Mouse (Mus musculus): ENCODE measurements around the gene Adamts18. TPM values are rescaled to one million over a fixed set of nuclear protein-coding genes. Genes with fewer than 3 reads are reported as not detected.

Adamts18 gene
- polyA plus RNA-seq, 1 experiment from 2014 or later, result 0.90 TPM

DNA sequence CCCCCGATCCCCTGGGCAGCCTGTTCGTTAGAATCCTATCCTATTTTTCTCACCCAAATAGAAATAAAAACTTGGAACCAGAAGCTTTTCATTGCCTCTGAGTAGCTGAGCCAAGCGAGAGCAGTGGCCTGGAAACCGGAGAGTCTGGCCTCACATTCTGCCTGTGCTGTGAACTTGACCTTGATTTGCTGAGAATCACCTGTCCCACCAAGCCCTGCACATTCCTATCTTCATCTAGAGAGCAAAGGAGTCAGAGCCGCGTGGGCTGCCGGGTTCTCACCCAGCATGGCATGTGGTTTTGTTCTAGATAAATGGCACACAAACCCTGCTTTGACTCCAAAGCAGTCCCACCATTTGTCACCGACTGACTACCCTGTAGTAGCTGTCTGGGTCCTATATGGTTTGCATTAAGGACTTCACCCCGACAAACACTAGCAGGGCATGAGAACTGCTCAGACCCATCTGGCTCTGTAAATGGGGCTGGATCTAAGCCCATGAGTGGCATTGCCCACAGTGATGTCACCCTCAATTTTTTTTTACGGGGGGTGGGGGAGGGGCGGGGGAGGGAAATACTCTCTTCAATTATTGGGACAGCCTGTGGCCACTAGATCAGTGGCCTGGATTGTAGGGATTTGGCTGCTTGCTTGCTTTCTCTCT is 175.8 kb downstream of the Adamts18 start:
- ATAC-seq (ENCODE audit: low FRiP score, low TSS enrichment), result no peak
- H3K9ac ChIP-seq (ENCODE audit: low read length), result no peak overlapping the region
- no peak overlapping the region for H3K4me3 ChIP-seq (ENCODE audit: low read depth, low read length)
- TF ChIP-seq CTCF (IDR thresholded peaks at IDR 0.05; ENCODE audit: low read depth) (no peak), EP300 (optimal IDR thresholded peaks at IDR 0.05) (no peak)
- H3K27me3 ChIP-seq (ENCODE audit: control insufficient read depth, insufficient read depth, low read length), result no peaks in the 10 kb centered on the region
- no peaks in the 10 kb centered on the region for H3K36me3 ChIP-seq (ENCODE audit: control insufficient read depth, insufficient read depth, low read length)
- WGBS, result 83% methylated on average over 11 of the region's 11 CpGs
- H3K27ac ChIP-seq (replicated peaks), result no peak overlapping the region
- H3K9me3 ChIP-seq (ENCODE audit: control insufficient read depth, low read length), result no peaks in the 10 kb centered on the region
- DNase-seq (ENCODE audit: low spot score), result no peak
- H3K4me2 ChIP-seq (replicated peaks; ENCODE audit: low read depth), result no peak overlapping the region
- no peaks in the 10 kb centered on the region for H3K4me1 ChIP-seq (replicated peaks; ENCODE audit: control insufficient read depth, insufficient read depth)

- Histone ChIP-seq H3K9me3 (ENCODE audit: control insufficient read depth, low read length) (no peaks in the 10 kb centered on the region), H3K4me2 (replicated peaks; ENCODE audit: low read depth) (no peak overlapping the region), H3K36me3 (ENCODE audit: control insufficient read depth, insufficient read depth, low read length) (no peaks in the 10 kb centered on the region), H3K9ac (ENCODE audit: low read length) (no peak overlapping the region), H3K4me1 (replicated peaks; ENCODE audit: control insufficient read depth, insufficient read depth) (no peaks in the 10 kb centered on the region), H3K27ac (replicated peaks) (no peak overlapping the region), H3K27me3 (ENCODE audit: control insufficient read depth, insufficient read depth, low read length) (no peaks in the 10 kb centered on the region), H3K4me3 (ENCODE audit: low read depth, low read length) (no peak overlapping the region)
- 77% methylated on average over 10 of the region's 10 CpGs for WGBS
- no peak for ATAC-seq (ENCODE audit: low FRiP score, low TSS enrichment)
- TF ChIP-seq EP300 (optimal IDR thresholded peaks at IDR 0.05), result no peak
- no peak for TF ChIP-seq CTCF (IDR thresholded peaks at IDR 0.05; ENCODE audit: low read depth)
- DNase-seq (ENCODE audit: low spot score), result no peak
Measured at GRCm38 (mm10) chr8:113669924-113670323, 178.6 kb downstream of the Adamts18 start.

DNA sequence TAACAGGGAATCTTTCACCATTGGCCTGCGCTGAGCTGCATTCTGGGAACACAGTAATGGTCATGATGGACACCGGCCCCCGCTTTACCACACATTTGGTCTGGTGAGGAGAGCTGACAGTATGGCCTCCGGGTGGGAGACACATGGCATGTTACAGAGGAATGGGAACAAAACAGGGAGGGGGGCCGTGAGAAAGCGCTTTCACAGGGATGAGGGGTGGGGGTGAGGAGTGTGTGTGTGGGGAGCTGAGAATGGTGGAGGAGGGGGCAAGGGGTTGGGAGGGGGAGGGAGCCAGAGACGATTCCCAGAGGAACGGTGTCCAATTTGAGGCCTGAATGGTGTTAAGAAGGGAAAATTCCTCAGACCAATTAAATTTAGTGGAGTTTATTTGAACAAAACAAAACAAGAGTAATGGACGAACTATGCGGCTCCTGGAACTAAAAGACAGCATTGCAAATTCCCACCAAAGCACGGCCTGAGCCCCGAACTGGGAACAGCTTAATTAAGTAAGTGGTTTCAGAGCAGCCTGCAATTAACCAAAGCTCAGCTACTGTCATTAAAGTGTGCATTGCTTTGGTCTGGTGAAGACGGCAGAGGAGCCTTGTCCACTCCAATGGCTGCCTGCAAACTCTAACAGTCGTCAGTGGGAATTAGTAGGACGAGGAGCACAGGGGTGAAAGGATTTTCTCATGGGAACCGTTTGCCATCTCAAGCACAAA is 181.7 kb downstream of the Adamts18 start:
- H3K4me2 ChIP-seq (replicated peaks; ENCODE audit: low read depth), result no peak overlapping the region
- 65% methylated on average over 16 of the region's 16 CpGs for WGBS
- no peak for ATAC-seq (ENCODE audit: low FRiP score, low TSS enrichment)

DNA sequence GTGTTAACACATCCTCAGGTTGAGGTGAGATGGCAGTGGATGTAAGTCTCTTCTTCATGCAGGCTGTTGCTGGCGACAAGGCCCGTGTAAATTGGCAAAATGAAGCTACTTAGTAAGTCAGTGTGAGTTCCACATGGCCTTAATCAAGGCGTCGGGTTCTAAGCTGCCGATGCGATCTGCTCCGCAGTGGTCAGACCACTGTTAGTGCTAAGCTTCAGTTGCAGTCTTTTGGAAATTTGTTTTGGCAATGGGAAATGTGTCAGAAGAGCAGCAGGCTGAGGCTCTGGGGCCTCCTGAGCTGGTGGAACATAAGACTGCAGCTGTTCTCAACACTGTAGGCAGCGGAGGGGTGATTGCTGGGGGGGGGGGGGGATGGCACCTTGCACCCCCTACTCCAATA is 182.6 kb downstream of the Adamts18 start:
- Histone ChIP-seq H3K27ac (replicated peaks) (no peak overlapping the region), H3K9me3 (ENCODE audit: control insufficient read depth, low read length) (no peaks in the 10 kb centered on the region), H3K27me3 (ENCODE audit: control insufficient read depth, insufficient read depth, low read length) (no peaks in the 10 kb centered on the region), H3K4me3 (ENCODE audit: low read depth, low read length) (no peak overlapping the region), H3K4me2 (replicated peaks; ENCODE audit: low read depth) (no peak overlapping the region), H3K9ac (ENCODE audit: low read length) (no peak overlapping the region), H3K36me3 (ENCODE audit: control insufficient read depth, insufficient read depth, low read length) (no peaks in the 10 kb centered on the region), H3K4me1 (replicated peaks; ENCODE audit: control insufficient read depth, insufficient read depth) (no peaks in the 10 kb centered on the region)
- 59% methylated on average over 8 of the region's 8 CpGs for WGBS
- DNase-seq (ENCODE audit: low spot score), result no peak
- TF ChIP-seq EP300 (optimal IDR thresholded peaks at IDR 0.05) (no peak), CTCF (IDR thresholded peaks at IDR 0.05; ENCODE audit: low read depth) (no peak)
- ATAC-seq (ENCODE audit: low FRiP score, low TSS enrichment), result no peak

More for the DNA sequence above, 181.7 kb downstream of the Adamts18 start:
- no peak overlapping the region for H3K9ac ChIP-seq (ENCODE audit: low read length)
- no peak overlapping the region for H3K27ac ChIP-seq (replicated peaks)
- H3K4me1 ChIP-seq (replicated peaks; ENCODE audit: control insufficient read depth, insufficient read depth), result no peaks in the 10 kb centered on the region
- no peak for DNase-seq (ENCODE audit: low spot score)
- H3K9me3 ChIP-seq (ENCODE audit: control insufficient read depth, low read length), result no peaks in the 10 kb centered on the region
- no peaks in the 10 kb centered on the region for H3K27me3 ChIP-seq (ENCODE audit: control insufficient read depth, insufficient read depth, low read length)
- no peaks in the 10 kb centered on the region for H3K36me3 ChIP-seq (ENCODE audit: control insufficient read depth, insufficient read depth, low read length)
- TF ChIP-seq EP300 (optimal IDR thresholded peaks at IDR 0.05), result no peak
- TF ChIP-seq CTCF (IDR thresholded peaks at IDR 0.05; ENCODE audit: low read depth), result no peak
- no peak overlapping the region for H3K4me3 ChIP-seq (ENCODE audit: low read depth, low read length)

DNA sequence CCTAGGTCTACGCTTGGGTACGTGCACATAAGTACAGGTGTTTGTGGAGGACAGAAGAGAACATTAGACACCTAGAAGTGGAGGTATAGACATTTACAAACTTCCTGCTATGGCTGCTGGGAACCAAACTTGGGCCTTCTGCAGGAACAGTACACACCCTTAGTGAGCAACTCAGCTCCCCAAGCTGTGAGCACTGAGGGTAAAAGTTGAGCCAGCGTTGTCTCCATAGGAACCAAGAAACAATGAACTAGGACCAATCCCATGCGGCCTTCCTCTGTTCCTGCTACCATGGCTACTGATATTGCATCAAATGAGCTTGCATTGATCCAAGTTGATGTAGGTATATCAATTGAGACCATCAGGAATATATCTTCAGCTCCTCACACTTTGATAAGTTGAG is 183.5 kb downstream of the Adamts18 start:
- H3K4me2 ChIP-seq (replicated peaks; ENCODE audit: low read depth), result no peak overlapping the region
- 73% methylated on average over 4 of the region's 4 CpGs for WGBS
- H3K9me3 ChIP-seq (ENCODE audit: control insufficient read depth, low read length), result no peaks in the 10 kb centered on the region
- H3K27ac ChIP-seq (replicated peaks), result no peak overlapping the region
- H3K4me3 ChIP-seq (ENCODE audit: low read depth, low read length), result no peak overlapping the region
- H3K9ac ChIP-seq (ENCODE audit: low read length), result no peak overlapping the region
- no peak for TF ChIP-seq CTCF (IDR thresholded peaks at IDR 0.05; ENCODE audit: low read depth)
- TF ChIP-seq EP300 (optimal IDR thresholded peaks at IDR 0.05), result no peak
- ATAC-seq (ENCODE audit: low FRiP score, low TSS enrichment), result no peak
- no peaks in the 10 kb centered on the region for H3K27me3 ChIP-seq (ENCODE audit: control insufficient read depth, insufficient read depth, low read length)
- DNase-seq (ENCODE audit: low spot score), result peak; percentile 10
- no peaks in the 10 kb centered on the region for H3K4me1 ChIP-seq (replicated peaks; ENCODE audit: control insufficient read depth, insufficient read depth)
- H3K36me3 ChIP-seq (ENCODE audit: control insufficient read depth, insufficient read depth, low read length), result no peaks in the 10 kb centered on the region

DNA sequence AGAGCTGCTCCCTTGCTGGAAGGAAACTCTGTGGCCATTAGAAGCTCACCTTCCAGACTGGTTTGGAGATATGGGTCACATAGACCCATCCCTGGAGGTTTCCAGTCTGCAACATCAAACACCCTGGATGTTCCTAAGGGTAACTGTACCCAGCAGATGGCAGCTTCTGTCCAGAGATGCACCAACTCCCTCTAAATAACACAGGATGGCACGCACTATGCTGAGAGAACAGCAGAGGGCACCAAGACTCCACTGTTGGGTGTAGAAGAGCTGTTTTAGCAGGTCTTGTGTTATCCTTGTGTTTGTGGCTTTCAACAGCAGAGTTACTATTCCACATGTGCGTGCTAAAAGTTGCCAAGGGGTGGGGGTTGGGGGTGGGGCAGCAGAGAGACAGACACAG is 184.0 kb downstream of the Adamts18 start:
- Histone ChIP-seq H3K4me1 (replicated peaks; ENCODE audit: control insufficient read depth, insufficient read depth) (no peaks in the 10 kb centered on the region), H3K27me3 (ENCODE audit: control insufficient read depth, insufficient read depth, low read length) (no peaks in the 10 kb centered on the region), H3K9me3 (ENCODE audit: control insufficient read depth, low read length) (no peaks in the 10 kb centered on the region), H3K9ac (ENCODE audit: low read length) (no peak overlapping the region), H3K4me3 (ENCODE audit: low read depth, low read length) (no peak overlapping the region), H3K4me2 (replicated peaks; ENCODE audit: low read depth) (no peak overlapping the region), H3K27ac (replicated peaks) (no peak overlapping the region), H3K36me3 (ENCODE audit: control insufficient read depth, insufficient read depth, low read length) (no peaks in the 10 kb centered on the region)
- ATAC-seq (ENCODE audit: low FRiP score, low TSS enrichment), result peak; percentile 68
- 7% methylated on average over 2 of the region's 2 CpGs for WGBS
- peak; percentile 68 for DNase-seq (ENCODE audit: low spot score)
- TF ChIP-seq CTCF (IDR thresholded peaks at IDR 0.05; ENCODE audit: low read depth) (peak; percentile 99), EP300 (optimal IDR thresholded peaks at IDR 0.05) (no peak)

Data from stomach, postnatal 0 days (tissue).